Mouse (Mus musculus): ENCODE results near the gene Lcmt1. TPM values are rescaled to one million over a fixed set of nuclear protein-coding genes. Genes with fewer than 3 reads are reported as not detected.

The Lcmt1 gene
- total and polyA plus RNA-seq, 2 experiments from 2014 or later = 62.8 to 114 TPM

GRCm38 (mm10) chr7:123421958-123422357 is 52.4 kb downstream of the Lcmt1 start:
- TF ChIP-seq CTCF (IDR thresholded peaks at IDR 0.05) = no peak
- Histone ChIP-seq H3K4me1 (ENCODE audit: insufficient read depth, low read length) (no peaks in the 10 kb centered on the region), H3K4me3 (ENCODE audit: low read depth, low read length) (no peak overlapping the region), H3K9me3 (ENCODE audit: low read length) (no peaks in the 10 kb centered on the region), H3K36me3 (ENCODE audit: insufficient read depth, low read length) (peaks cover 66% of the 10 kb centered on the region), H3K27me3 (ENCODE audit: insufficient read depth, low read length) (no peaks in the 10 kb centered on the region), H3K4me2 (ENCODE audit: low read depth, low read length, poor library complexity, severe bottlenecking) (no peak overlapping the region), H3K9ac (replicated peaks; ENCODE audit: low read length, poor library complexity, severe bottlenecking) (no peak overlapping the region), H3K27ac (ENCODE audit: low read depth, low read length) (no peak overlapping the region)
- DNase-seq (ENCODE audit: low spot score) = no peak
- 97% methylated on average over 3 of the region's 3 CpGs for WGBS
- no peak for ATAC-seq (ENCODE audit: low FRiP score)

DNA sequence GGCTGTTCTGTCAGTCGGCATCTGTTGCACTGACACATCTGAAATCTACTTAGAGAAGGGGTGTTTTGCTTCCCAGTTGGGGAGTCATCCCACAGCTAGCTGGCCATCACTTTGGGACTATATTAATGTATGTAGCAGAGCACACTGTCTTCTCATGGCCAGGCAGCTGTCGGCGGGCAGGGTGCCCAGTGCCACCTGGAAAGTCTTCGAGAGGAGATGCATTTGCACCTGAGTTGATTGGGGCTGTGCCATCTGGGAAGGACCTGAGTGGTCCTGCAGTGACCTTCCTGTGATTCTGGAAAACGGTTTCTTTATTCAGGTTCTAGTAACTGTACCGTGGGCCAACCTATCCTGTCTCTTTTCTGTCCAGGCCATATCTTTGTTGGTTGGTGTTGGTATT is 54.7 kb downstream of the Lcmt1 start:
- Histone ChIP-seq H3K9me3 (ENCODE audit: low read length) (no peaks in the 10 kb centered on the region), H3K27me3 (ENCODE audit: insufficient read depth, low read length) (no peaks in the 10 kb centered on the region), H3K4me3 (ENCODE audit: low read depth, low read length) (no peak overlapping the region), H3K36me3 (ENCODE audit: insufficient read depth, low read length) (peaks cover 54% of the 10 kb centered on the region), H3K27ac (ENCODE audit: low read depth, low read length) (no peak overlapping the region), H3K9ac (replicated peaks; ENCODE audit: low read length, poor library complexity, severe bottlenecking) (no peak overlapping the region), H3K4me1 (ENCODE audit: insufficient read depth, low read length) (no peaks in the 10 kb centered on the region), H3K4me2 (ENCODE audit: low read depth, low read length, poor library complexity, severe bottlenecking) (no peak overlapping the region)
- 96% methylated on average over 6 of the region's 6 CpGs for WGBS
- ATAC-seq (ENCODE audit: low FRiP score) = no peak
- TF ChIP-seq CTCF (IDR thresholded peaks at IDR 0.05) = no peak
- DNase-seq (ENCODE audit: low spot score) = no peak

- 88% methylated on average over 6 of the region's 6 CpGs for whole genome bisulfite sequencing
- DNase-seq (ENCODE audit: low spot score) (no peak), ATAC-seq (ENCODE audit: low FRiP score) (no peak)
- Histone ChIP-seq H3K9ac (replicated peaks; ENCODE audit: low read length, poor library complexity, severe bottlenecking) (no peak overlapping the region), H3K4me2 (ENCODE audit: low read depth, low read length, poor library complexity, severe bottlenecking) (no peak overlapping the region), H3K27ac (ENCODE audit: low read depth, low read length) (no peak overlapping the region), H3K9me3 (ENCODE audit: low read length) (no peaks in the 10 kb centered on the region), H3K36me3 (ENCODE audit: insufficient read depth, low read length) (peaks cover 56% of the 10 kb centered on the region), H3K27me3 (ENCODE audit: insufficient read depth, low read length) (no peaks in the 10 kb centered on the region), H3K4me1 (ENCODE audit: insufficient read depth, low read length) (no peaks in the 10 kb centered on the region), H3K4me3 (ENCODE audit: low read depth, low read length) (no peak overlapping the region)
- no peak for TF ChIP-seq CTCF (IDR thresholded peaks at IDR 0.05)
Measured at GRCm38 (mm10) chr7:123425134-123425757, 55.7 kb downstream of the Lcmt1 start.

GRCm38 (mm10) chr7:123429624-123430410 is 60.2 kb downstream of the Lcmt1 start:
- Histone ChIP-seq H3K4me3 (ENCODE audit: low read depth, low read length) (no peak overlapping the region), H3K27ac (ENCODE audit: low read depth, low read length) (no peak overlapping the region), H3K9me3 (ENCODE audit: low read length) (no peaks in the 10 kb centered on the region), H3K9ac (replicated peaks; ENCODE audit: low read length, poor library complexity, severe bottlenecking) (no peak overlapping the region), H3K4me2 (ENCODE audit: low read depth, low read length, poor library complexity, severe bottlenecking) (no peak overlapping the region), H3K27me3 (ENCODE audit: insufficient read depth, low read length) (no peaks in the 10 kb centered on the region), H3K4me1 (ENCODE audit: insufficient read depth, low read length) (no peaks in the 10 kb centered on the region), H3K36me3 (ENCODE audit: insufficient read depth, low read length) (peaks cover 23% of the 10 kb centered on the region)
- DNase-seq (ENCODE audit: low spot score) (no peak), ATAC-seq (ENCODE audit: low FRiP score) (no peak)
- no peak for TF ChIP-seq CTCF (IDR thresholded peaks at IDR 0.05)
- 87% methylated on average over 8 of the region's 8 CpGs for WGBS

DNA sequence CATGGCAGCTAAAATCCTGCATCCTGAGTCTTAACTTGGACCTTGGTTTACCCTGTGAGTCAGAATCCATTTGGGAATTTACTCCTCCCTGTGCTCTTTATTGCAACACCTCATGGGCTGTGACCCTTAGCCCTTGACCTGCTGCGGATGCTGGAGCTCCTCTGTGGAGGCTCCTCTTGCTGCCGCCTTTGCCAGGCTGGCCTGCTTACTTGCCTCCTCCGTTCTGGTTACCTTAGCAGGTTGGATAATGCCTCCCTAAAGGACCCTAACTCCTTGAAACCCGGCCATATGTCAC is 60.8 kb downstream of the Lcmt1 start:
- Histone ChIP-seq H3K9me3 (ENCODE audit: low read length) (no peaks in the 10 kb centered on the region), H3K27ac (ENCODE audit: low read depth, low read length) (no peak overlapping the region), H3K4me1 (ENCODE audit: insufficient read depth, low read length) (no peaks in the 10 kb centered on the region), H3K4me2 (ENCODE audit: low read depth, low read length, poor library complexity, severe bottlenecking) (no peak overlapping the region), H3K36me3 (ENCODE audit: insufficient read depth, low read length) (peaks cover 18% of the 10 kb centered on the region), H3K27me3 (ENCODE audit: insufficient read depth, low read length) (no peaks in the 10 kb centered on the region), H3K9ac (replicated peaks; ENCODE audit: low read length, poor library complexity, severe bottlenecking) (no peak overlapping the region), H3K4me3 (ENCODE audit: low read depth, low read length) (no peak overlapping the region)
- ATAC-seq (ENCODE audit: low FRiP score) (no peak), DNase-seq (ENCODE audit: low spot score) (no peak)
- WGBS = 88% methylated on average over 4 of the region's 4 CpGs
- TF ChIP-seq CTCF (IDR thresholded peaks at IDR 0.05) = no peak

GRCm38 (mm10) chr7:123431206-123431605 is 61.6 kb downstream of the Lcmt1 start:
- no peak overlapping the region for H3K4me3 ChIP-seq (ENCODE audit: low read depth, low read length)
- no peaks in the 10 kb centered on the region for H3K27me3 ChIP-seq (ENCODE audit: insufficient read depth, low read length)
- no peaks in the 10 kb centered on the region for H3K9me3 ChIP-seq (ENCODE audit: low read length)
- H3K4me1 ChIP-seq (ENCODE audit: insufficient read depth, low read length) = no peaks in the 10 kb centered on the region
- DNase-seq (ENCODE audit: low spot score) (no peak), ATAC-seq (ENCODE audit: low FRiP score) (no peak)
- H3K4me2 ChIP-seq (ENCODE audit: low read depth, low read length, poor library complexity, severe bottlenecking) = no peak overlapping the region
- H3K27ac ChIP-seq (ENCODE audit: low read depth, low read length) = no peak overlapping the region
- H3K36me3 ChIP-seq (ENCODE audit: insufficient read depth, low read length) = peaks cover 15% of the 10 kb centered on the region
- H3K9ac ChIP-seq (replicated peaks; ENCODE audit: low read length, poor library complexity, severe bottlenecking) = 0 out of 2 replicates have a peak overlapping the region, but pooled peaks have one; percentile 13
- WGBS = 49% methylated on average over 4 of the region's 4 CpGs
- TF ChIP-seq CTCF (IDR thresholded peaks at IDR 0.05) = no peak
